Mouse (Mus musculus): Measurements from ENCODE around the gene Hrh2. TPM values are rescaled to one million over a fixed set of nuclear protein-coding genes. Genes with fewer than 3 reads are reported as not detected.
A peak's percentile ranks its signal among the peaks of the same experiment; 100 is the strongest.

The Hrh2 gene
- polyA plus RNA-seq, 1 experiment from 2014 or later, result 0.04 TPM

DNA sequence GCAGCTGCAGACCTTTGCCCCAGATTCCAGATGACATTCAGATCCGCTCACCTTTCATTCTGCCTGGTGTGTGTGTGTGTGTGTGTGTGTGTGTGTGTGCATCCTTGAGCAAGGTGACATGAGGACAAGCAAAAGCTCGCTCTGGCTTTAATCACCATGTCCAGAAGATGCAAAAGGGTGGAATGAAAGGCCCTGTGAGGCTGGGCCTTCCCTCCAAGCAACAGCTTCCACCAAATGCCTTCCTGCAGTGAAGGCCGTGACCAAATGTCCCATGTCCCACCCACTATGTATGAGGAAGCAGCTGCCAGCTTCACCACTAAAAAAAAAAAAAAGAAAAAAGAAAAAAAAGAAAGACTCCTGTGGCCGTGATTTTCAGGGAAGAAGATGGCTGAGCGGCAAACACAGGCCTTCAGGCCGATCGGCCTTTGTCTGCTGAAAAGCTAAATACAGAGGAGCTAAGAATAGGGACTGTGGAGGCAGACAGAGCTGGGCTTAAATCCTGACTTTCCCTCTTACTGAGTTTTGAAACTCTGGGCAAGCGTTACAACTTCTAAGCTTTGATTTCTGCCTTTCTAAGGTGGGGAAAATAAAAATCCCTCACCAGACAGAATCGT, 14.3 kb downstream of the Hrh2 start:
- H3K4me3 ChIP-seq (ENCODE audit: low read depth, low read length), result no peak overlapping the region
- ATAC-seq, result no peak
- 76% methylated on average over 9 of the region's 9 CpGs for WGBS
- H3K9me3 ChIP-seq (ENCODE audit: control insufficient read depth), result no peaks in the 10 kb centered on the region
- no peak overlapping the region for H3K4me2 ChIP-seq (replicated peaks; ENCODE audit: low read depth)
- no peak for TF ChIP-seq CTCF (IDR thresholded peaks at IDR 0.05; ENCODE audit: low read depth)
- no peak overlapping the region for H3K9ac ChIP-seq (ENCODE audit: low read depth, low read length)
- no peaks in the 10 kb centered on the region for H3K4me1 ChIP-seq (replicated peaks; ENCODE audit: control insufficient read depth, insufficient read depth, low read length)
- H3K36me3 ChIP-seq (ENCODE audit: control insufficient read depth, insufficient read depth), result no peaks in the 10 kb centered on the region
- no peaks in the 10 kb centered on the region for H3K27me3 ChIP-seq (replicated peaks; ENCODE audit: control insufficient read depth, insufficient read depth, low read length)
- H3K27ac ChIP-seq (ENCODE audit: low read depth, low read length), result no peak overlapping the region

DNA sequence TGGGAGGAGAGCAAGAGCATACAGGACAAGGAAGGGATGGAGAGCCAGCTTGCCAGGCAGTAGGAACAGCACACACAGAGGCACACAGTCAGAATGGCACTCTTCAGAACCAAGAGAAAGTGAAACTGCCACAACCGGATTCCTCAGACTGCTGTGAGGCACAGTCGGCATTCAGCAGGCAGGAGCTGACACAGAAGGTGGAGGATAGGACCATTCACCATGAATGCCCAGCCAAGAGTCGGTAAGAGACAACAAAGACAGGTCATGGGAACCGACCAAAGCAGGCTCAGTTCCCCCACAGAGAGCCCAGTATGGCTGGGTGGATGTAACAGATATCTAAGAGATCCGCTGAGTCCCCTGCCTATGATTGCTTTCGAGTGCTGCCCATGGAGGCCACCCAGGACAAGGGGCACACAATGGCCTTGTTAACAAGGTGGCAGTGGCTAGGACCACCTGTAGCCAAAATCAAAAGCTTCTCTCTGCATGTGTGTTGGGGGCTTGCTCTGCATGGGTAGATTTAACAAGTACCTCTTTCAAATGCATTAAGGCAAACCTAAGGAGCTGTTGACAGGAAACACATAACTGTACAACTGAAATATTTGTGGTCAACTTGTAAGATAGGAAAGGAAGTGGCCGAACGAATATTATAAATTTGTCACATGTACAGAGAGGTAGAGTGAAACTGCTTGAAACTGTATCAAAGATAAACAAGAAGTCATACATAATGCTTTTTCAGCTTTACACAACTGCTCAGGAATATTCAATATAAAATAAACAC, 17.7 kb downstream of the Hrh2 start:
- Histone ChIP-seq H3K27ac (ENCODE audit: low read depth, low read length) (no peak overlapping the region), H3K27me3 (replicated peaks; ENCODE audit: control insufficient read depth, insufficient read depth, low read length) (no peaks in the 10 kb centered on the region), H3K36me3 (ENCODE audit: control insufficient read depth, insufficient read depth) (no peaks in the 10 kb centered on the region), H3K9ac (ENCODE audit: low read depth, low read length) (no peak overlapping the region), H3K4me1 (replicated peaks; ENCODE audit: control insufficient read depth, insufficient read depth, low read length) (no peaks in the 10 kb centered on the region), H3K4me3 (ENCODE audit: low read depth, low read length) (no peak overlapping the region), H3K4me2 (replicated peaks; ENCODE audit: low read depth) (peak overlapping the region; percentile 32; the same call in 1 of the 2 replicates), H3K9me3 (ENCODE audit: control insufficient read depth) (no peaks in the 10 kb centered on the region)
- 54% methylated on average over 8 of the region's 8 CpGs for WGBS
- ATAC-seq, result no peak
- TF ChIP-seq CTCF (IDR thresholded peaks at IDR 0.05; ENCODE audit: low read depth), result no peak

DNA sequence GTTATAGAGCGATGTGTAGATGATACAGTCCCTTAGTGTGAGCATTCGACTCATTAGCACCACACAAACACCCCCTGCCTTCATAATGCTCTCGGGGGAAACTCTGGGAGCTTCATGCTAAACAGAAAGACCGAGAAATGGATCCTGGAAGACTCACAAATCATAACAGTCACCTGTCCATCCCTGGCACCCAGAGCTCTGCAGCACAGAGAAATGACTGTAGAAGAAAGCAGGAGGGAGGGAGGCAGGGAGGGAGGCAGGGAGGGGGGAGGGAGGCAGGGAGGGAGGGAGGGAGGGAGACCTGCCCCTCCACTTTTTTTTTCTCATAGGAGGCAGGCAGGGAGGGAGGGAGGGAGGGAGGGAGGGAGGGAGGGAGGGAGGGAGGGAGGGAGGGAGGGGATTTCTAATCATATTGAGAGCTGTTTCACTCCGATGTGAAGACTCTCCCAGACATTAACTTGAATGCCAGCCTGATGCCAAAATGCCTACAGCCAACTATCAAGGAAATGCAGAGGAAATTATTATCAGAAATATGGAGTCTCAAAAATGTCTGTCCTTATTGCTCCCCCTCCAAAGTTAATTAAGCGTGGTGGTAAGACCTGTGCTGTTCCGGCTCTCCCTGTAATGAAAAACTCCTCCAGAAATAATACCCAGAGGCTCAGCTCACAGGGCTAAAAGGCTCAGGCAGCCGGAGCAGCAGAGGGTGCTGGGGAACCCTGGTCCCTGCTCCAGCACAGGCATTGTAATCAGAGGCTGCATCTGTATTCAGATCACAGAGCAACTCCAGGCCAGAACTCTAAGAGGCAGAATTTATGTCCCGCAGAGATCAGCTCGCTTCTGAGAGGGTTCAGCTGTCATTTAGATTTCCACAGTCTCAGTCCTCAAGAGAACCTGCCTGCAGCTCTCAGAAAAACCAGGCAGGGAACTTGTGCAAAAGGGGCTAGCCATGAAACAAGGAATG, 19.9 kb downstream of the Hrh2 start:
- no peak for TF ChIP-seq CTCF (IDR thresholded peaks at IDR 0.05; ENCODE audit: low read depth)
- Histone ChIP-seq H3K9me3 (ENCODE audit: control insufficient read depth) (no peaks in the 10 kb centered on the region), H3K4me2 (replicated peaks; ENCODE audit: low read depth) (no peak overlapping the region), H3K27ac (ENCODE audit: low read depth, low read length) (no peak overlapping the region), H3K27me3 (replicated peaks; ENCODE audit: control insufficient read depth, insufficient read depth, low read length) (no peaks in the 10 kb centered on the region), H3K4me3 (ENCODE audit: low read depth, low read length) (no peak overlapping the region), H3K36me3 (ENCODE audit: control insufficient read depth, insufficient read depth) (no peaks in the 10 kb centered on the region), H3K9ac (ENCODE audit: low read depth, low read length) (no peak overlapping the region), H3K4me1 (replicated peaks; ENCODE audit: control insufficient read depth, insufficient read depth, low read length) (no peaks in the 10 kb centered on the region)
- 50% methylated on average over 10 of the region's 10 CpGs for WGBS
- ATAC-seq, result no peak

DNA sequence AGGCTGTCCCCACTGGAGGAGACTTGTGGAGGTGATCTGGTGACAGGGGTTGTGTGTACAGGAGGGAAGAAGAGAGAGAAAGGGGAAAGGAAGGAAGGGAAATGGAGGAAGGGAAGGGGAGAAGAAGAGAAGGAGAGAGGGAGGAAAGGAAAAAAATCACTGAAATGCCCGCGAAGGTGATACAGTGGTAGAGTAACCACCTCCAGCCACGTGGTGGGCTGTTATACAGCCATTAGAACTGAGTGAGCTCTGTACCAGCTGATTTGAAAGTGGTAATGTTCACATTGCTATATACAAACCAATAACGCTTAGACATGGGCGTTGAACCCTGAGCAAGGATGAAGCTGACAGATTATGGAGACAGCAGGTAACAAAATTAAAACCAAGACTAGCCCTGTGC, 20.6 kb downstream of the Hrh2 start:
- WGBS, result 63% methylated on average over 5 of the region's 5 CpGs
- no peaks in the 10 kb centered on the region for H3K27me3 ChIP-seq (replicated peaks; ENCODE audit: control insufficient read depth, insufficient read depth, low read length)
- H3K4me2 ChIP-seq (replicated peaks; ENCODE audit: low read depth), result no peak overlapping the region
- TF ChIP-seq CTCF (IDR thresholded peaks at IDR 0.05; ENCODE audit: low read depth), result no peak
- H3K4me1 ChIP-seq (replicated peaks; ENCODE audit: control insufficient read depth, insufficient read depth, low read length), result no peaks in the 10 kb centered on the region
- H3K9ac ChIP-seq (ENCODE audit: low read depth, low read length), result no peak overlapping the region
- ATAC-seq, result no peak
- no peak overlapping the region for H3K27ac ChIP-seq (ENCODE audit: low read depth, low read length)
- no peak overlapping the region for H3K4me3 ChIP-seq (ENCODE audit: low read depth, low read length)
- H3K9me3 ChIP-seq (ENCODE audit: control insufficient read depth), result no peaks in the 10 kb centered on the region
- no peaks in the 10 kb centered on the region for H3K36me3 ChIP-seq (ENCODE audit: control insufficient read depth, insufficient read depth)

DNA sequence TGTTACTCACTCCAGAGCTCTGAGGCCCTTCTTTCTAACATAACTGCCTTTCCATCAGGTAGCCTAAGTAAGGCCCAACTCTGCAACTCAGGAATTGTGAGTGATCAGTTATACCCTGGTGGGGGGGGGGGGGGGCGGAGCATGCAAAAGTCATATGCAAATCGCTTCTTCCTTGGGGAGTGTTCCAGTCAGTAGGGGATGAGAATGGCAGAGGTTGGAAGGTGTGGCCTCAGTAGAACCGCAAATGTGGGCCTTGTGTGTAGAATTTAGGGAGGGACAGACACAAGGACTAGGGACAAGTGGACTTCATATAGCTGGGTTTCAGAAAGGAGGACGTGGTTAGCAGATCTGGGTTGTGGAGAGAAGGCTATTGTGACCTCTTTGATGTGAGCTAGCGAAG, 23.3 kb downstream of the Hrh2 start:
- H3K27ac ChIP-seq (ENCODE audit: low read depth, low read length), result no peak overlapping the region
- H3K36me3 ChIP-seq (ENCODE audit: control insufficient read depth, insufficient read depth), result no peaks in the 10 kb centered on the region
- ATAC-seq, result no peak
- no peak overlapping the region for H3K4me2 ChIP-seq (replicated peaks; ENCODE audit: low read depth)
- H3K4me3 ChIP-seq (ENCODE audit: low read depth, low read length), result no peak overlapping the region
- no peak overlapping the region for H3K9ac ChIP-seq (ENCODE audit: low read depth, low read length)
- TF ChIP-seq CTCF (IDR thresholded peaks at IDR 0.05; ENCODE audit: low read depth), result no peak
- no peaks in the 10 kb centered on the region for H3K4me1 ChIP-seq (replicated peaks; ENCODE audit: control insufficient read depth, insufficient read depth, low read length)
- H3K27me3 ChIP-seq (replicated peaks; ENCODE audit: control insufficient read depth, insufficient read depth, low read length), result no peaks in the 10 kb centered on the region
- no peaks in the 10 kb centered on the region for H3K9me3 ChIP-seq (ENCODE audit: control insufficient read depth)
- WGBS, result 67% methylated on average over 5 of the region's 5 CpGs

DNA sequence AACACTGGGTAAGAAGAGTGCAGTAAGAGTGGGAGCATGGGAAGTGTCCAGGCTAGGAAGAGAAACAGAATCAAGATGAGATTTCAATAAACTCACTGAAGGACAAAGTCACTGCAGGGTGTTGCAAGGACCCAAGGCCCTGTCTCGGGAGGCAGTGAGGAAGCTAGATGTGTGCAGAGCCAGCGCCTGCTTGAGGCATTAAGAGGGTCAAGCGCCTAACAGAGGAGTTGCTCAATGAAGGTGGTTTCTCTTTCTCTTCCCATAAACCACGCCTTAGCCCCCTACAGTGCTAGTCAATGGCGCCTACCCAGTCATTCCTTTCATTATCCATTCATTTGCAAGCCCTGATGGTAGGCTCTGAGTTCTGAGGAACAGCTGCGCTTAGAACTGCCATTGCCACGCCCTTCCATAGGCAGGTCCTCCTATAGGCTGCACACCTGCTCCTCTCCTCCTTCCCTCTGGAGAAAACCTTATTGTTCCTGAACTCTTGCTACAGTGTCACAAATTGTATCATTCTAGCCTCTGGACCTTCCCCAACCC, 23.9 kb downstream of the Hrh2 start:
- no peak overlapping the region for H3K9ac ChIP-seq (ENCODE audit: low read depth, low read length)
- H3K27me3 ChIP-seq (replicated peaks; ENCODE audit: control insufficient read depth, insufficient read depth, low read length), result no peaks in the 10 kb centered on the region
- no peaks in the 10 kb centered on the region for H3K9me3 ChIP-seq (ENCODE audit: control insufficient read depth)
- no peaks in the 10 kb centered on the region for H3K4me1 ChIP-seq (replicated peaks; ENCODE audit: control insufficient read depth, insufficient read depth, low read length)
- no peak overlapping the region for H3K4me2 ChIP-seq (replicated peaks; ENCODE audit: low read depth)
- 41% methylated on average over 7 of the region's 7 CpGs for WGBS
- no peaks in the 10 kb centered on the region for H3K36me3 ChIP-seq (ENCODE audit: control insufficient read depth, insufficient read depth)
- ATAC-seq, result no peak
- no peak overlapping the region for H3K27ac ChIP-seq (ENCODE audit: low read depth, low read length)
- H3K4me3 ChIP-seq (ENCODE audit: low read depth, low read length), result no peak overlapping the region
- no peak for TF ChIP-seq CTCF (IDR thresholded peaks at IDR 0.05; ENCODE audit: low read depth)
